Mouse (Mus musculus) right cerebral cortex, postnatal 14 days (tissue): ENCODE measurements around the gene Eid1.

Experiments
- DNase-seq: peaks from one replicate; pipeline ENCODE4 v3.0.0; 2022

Gene Eid1

DNA sequence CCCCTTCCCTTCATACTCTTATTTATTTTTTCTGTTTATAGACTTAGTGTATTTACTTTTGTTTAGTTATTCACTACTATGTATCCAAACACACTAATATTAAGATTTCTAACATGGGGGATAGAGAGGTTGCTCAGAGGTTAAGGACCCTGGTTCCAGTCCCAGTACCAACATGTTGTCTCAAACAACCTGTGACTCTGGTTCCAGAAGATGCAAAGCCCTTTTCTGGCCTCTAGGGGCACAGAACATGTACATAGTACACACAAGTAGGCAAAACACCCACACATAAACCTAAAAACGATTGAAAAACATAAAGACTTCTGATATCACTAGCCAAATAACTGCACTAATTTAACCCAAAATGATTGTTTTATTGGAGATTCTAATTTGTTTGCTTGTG lies 2.0 kb upstream of the Eid1 start:
- no peak for DNase-seq

DNA sequence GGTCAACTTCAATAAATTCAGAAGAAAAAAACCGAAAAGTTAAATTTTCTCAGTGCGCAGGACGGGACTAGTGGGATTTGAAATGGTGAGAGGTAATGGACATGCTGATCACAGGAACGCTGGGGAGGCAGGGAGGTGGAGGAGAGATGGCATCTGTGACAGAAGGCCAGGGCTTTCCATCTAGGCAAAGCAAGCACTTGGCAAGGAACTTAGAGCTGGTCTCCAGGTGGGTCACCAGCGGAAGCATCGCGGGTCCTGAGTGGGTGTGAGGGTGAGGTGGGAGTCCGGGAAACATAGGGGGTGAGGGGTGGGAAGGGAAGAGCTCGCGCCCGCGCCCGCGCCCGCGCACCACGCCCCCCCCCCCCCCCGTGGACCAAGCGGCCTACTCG lies 333 bp upstream of the Eid1 start:
- no peak for DNase-seq

DNA sequence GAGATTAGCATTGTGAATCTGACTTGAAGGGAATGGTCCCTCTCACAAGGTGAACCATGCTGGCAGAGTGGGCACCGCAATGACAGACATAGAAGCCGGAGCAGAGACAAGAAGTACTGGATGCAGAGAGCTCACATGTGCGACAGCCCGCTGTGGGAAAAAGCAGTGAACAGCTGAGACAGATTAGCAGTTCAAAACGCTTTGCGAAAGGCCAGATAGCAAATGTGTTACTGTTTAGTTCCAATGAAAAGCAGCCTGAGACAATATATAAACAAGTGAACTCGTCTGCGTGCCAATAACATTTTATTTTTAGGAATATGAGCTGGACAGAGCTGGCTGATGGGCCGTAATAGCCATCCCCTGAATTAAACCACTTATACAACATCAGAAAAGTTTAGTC lies 8.9 kb downstream of the Eid1 start:
- DNase-seq: no peak

DNA sequence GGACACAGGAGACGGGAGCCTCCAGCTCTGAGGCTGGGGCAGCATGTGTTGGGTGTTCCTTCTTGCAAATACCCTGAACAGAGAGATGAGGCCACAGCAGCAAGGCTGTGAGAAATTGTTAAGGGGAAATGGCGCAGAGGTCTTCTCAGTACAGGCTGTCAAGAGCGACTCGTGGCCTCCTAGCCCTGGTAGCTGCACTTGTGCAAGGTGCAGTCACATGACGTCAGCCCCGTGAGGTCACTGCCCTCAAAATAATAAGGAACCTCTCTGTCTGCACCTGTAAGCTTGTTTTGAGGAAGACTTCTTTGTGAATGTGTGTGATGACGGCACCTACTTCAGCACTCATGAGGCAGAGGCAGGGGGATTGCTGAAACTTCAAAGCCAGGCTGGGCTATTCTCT lies 11.0 kb downstream of the Eid1 start:
- no peak for DNase-seq

DNA sequence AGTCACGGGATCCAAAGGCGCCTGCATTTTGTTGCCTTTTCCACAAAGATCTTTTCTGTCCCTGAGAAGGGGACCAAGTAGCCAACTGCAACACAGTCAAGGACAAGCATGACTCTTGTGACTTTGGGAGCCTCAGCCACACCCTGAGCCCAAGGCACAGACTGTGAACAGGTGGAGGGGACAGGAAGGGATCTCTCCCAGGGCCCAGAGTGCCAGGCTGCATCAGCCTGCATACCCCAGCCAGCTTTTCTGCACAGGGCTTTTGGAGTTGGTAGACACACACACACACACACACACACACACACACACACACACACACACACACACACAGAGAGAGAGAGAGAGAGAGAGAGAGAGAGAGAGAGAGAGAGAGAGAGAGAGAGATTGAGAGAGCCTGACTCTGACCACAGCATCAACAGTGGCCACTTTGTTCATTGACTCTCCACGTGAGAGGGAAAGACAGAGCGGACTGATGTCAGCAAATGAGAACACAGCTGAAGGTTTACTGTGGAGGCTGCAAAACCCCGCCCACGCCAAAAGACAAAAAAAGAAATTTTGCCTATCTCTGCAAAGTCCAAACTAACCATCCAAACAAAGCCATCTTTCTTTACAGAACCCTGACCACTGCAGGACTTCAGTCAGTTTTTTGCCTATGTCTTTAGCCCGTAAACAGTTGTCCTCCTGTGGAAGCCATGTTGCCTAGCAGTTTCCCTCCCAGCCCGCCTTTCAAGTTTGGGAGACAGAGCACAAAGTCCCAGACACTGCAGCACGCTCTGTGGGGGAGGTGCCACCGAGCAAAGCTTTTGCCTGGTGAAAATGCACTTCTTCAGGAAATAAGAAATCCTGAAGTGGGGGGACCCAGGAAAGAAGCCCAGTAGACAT lies 11.9 kb downstream of the Eid1 start:
- DNase-seq: peak; percentile 18

DNA sequence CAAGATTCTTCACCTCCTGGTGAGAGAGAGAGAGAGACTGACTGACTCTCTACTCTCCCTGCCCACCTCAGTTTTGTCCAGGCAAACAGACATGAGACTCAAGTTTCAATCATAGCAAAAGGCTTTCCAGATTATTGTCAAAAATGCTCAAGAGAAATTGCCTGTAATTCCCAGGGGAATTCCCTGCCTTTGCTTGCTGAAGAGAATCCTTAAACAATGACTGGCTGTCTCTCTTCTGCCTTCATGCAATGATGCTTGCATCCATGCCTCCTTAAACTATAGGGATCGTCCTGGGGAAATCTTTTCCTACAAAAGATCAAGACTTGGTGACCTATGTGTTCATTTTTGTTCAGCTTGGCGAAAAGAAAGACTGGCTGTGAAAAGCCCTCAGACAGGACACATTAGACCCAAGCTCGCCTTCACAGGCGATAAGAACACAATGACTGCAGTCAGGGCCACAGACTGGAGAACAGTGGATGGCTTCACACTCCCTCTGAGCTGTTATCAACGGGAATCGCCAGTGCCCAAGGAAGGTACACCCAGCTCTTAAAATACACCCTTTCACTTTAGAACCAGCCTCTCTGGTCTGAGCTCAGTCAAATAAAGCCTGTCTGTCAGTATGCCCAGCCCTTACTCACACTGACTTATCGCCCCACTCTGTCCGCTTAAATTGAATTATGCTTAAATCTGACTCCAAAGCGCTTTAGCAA lies 12.7 kb downstream of the Eid1 start:
- no peak for DNase-seq

DNA sequence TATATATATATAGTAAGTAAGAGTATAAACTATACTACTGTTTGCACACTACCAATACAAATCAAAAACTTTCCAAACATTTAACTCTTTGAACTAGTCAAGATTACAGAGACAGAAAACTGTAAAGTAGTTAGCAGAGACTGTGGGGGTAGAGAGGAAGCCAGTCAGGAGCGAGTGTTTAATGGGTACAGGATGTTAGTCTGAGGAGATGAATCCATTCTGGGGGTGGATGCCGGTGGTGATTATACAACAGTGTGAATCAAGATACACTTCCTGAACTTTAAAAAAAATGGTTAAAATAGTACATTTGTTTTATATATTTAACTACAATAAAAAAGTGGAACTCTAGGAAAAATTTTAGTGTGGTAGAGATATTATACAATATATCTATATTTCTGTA lies 19.1 kb downstream of the Eid1 start:
- DNase-seq: no peak

DNA sequence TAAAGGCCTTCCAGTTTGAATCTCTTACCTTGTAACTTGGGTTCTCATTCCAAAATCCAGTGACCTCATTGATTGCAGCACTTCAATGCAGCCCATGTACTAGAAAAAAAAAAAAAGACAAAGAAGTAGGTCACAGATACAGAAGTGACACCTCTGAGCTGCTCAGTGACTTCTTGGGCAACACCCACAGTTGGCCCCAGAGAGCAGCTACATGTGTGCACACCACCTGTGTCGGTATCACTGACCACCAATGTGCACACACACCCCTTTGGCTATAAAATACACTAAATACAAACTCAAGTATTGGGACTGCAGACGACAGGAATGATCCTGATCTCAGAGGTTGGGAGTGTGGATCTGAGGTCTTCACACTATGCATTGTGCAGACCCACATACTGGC lies 21.9 kb downstream of the Eid1 start:
- no peak for DNase-seq

DNA sequence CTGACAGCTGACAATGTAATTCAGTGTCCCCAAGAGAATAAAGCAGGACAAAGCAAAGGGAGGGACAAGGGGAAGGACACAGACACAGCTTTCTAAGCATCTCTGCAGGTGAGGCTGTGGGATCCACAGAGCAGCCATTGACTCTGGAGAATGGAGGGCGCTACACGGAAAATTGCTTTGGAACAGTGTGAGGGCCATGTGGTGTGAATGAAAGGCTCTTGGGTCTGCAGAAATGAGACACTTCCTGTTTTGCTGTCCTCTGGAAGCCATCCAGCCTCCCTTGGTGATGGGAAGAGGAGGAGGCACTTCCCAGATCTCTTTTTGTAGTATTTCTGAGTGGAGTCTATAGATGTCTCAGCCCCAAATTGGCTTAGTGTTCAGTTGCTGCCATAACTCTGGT lies 23.3 kb downstream of the Eid1 start:
- DNase-seq: no peak

DNA sequence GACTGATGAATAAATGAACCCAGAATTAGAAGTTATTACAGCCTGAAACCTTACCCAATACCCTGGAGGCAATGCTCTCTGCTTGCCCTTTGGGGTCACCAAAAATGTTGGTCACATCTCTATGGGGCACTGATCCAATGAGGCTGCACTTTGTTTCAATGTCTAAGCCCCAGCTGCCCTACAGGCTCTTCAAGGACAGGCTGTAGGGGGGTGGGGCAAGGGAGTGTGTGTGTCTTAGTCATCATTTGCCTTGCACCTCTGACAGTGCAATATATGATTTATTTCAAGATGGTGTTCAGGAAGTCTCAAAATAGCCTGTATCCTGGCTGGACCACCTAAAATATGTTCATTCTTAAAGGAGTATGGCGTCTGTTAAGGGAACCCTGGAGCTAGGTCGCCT lies 28.7 kb downstream of the Eid1 start:
- DNase-seq: no peak

DNA sequence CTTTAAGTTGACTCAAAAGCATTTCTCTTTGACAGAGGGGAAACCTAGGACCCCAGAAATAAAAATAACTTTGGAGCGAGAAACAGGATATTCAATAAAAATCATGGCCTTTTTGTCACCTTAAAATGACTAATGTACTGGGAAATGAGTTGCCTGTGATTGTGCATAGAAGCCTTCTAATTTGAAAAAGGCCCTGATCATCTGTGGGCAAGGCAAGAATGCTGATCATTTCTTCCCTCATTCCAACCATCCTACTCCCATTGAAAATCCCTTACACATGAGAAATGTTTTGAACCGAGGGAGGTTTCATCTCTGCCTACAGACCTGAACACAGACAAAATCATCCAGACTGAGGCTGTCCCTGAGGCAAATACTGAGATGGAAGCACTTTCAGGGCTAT lies 30.0 kb downstream of the Eid1 start:
- DNase-seq: no peak

DNA sequence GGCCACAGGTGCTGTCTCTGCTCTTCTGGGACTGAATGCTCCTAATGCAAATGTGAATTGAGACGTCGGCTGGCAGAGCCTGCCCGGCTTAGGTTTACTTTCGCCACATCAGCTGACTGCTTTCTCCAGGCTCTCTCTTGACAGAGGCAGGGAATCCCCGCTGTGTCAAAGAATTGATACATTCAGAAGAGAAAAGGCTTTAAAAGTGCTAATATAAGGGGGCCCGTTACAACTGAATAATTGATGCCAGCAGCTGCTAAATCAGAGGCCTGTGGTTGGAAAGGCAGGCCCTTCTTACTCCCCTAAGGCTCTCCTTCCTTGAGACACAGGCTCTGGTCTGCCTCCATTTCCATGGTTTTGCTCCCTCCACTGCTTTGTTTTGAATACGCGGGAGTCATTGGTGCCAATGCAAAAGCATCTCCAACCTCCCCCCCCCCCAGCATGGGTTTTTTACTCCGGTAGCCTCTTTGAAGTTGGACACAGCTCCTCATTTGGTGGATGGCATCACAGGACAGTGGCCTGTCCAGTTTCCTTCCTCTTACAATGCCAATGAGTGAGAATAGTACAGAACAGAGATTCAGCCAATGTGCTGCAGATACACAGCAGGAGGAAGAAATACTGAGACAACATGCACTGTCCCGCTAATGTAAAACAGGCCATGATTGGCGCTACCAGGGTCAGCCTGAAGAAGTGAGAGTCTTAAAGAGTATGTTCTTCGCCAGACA lies 32.2 kb downstream of the Eid1 start:
- no peak for DNase-seq

DNA sequence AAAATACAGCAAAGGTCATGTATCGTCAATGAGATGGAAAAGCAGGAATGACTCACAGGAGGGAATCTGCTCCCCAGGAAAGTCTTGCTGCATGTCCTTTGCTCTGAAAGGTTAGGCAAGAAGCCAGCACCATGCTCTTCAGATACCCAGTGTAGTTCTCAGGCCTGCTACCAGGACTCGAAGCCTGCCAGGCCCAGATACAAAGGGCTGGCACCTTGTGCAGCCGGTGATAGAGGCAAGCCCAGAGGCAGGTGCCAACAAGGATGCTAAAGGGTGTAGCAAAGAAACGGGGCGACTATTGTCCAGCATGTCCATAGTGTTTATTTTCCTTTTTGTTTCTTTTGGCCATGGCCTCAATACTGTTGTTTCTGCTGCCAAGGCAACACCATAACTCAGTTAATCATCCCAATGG lies 33.6 kb downstream of the Eid1 start:
- no peak for DNase-seq

DNA sequence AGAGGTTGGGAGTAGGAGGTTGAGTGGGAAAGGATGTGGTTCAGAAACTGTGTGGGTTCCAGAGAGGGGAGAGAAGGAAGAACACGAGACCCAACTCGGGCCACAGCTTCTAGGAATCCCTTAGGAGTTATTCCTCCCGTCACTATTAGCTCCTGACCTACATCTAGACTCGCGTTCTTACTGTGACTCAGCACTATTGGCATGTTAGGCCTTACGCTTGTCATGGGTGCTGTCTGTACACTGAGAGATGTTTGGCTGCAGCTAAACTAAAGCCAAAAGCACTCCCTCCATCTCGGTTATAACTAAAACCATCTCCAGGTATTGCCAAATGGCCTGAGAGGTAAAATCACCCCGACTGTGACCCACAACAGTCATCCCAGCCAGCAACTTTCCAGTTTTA lies 43.7 kb downstream of the Eid1 start:
- no peak for DNase-seq

DNA sequence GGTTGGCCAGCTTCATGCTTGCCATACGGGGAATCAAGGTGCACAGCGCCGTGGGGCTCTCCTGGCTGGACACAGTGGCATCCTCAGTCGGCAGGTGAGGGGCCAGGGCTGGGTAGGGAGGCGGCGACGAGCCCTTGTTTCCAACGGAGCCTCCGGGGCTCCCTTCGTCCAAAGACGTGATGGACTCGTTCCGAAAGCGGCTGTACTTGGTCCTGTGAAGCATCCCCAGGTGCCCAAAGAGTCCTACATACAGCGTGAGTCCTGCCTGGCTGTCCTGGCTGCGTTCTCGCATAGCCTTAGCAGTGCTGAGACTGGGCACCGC lies 50.2 kb downstream of the Eid1 start:
- no peak for DNase-seq

DNA sequence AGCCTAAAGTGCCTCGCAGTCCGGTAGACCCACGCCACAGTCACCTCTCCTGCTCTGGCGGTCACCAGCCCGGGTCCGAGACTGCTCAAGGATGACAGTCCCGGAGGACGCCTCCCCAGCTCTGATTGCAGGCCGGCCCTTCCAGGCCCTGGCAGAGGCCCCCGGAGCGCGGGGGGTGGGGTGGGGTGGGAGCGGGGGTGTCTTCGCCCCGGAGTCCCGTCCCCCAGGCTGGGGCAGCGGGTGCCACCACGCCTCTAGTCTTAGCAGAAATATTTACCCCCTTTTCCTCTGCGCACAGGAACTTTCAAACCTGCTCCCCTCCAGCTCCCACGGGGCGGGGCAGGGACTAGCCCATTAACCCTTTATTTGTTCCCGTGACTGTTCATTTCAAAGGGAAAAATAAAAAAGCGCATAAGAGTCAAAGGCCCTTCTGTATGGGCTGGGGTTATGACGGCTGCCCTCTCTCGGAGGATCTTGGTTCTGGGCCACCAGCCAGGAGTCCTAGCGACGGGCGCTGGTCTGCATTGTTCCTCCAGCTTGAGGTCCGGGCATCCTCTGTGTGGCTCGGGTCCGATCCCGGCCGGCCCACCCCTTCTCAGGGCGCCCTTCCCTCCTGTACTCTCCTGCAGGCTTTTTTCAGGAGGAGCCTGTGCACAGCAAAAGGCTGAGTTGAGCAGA lies 50.7 kb downstream of the Eid1 start:
- peak; percentile 33 for DNase-seq

DNA sequence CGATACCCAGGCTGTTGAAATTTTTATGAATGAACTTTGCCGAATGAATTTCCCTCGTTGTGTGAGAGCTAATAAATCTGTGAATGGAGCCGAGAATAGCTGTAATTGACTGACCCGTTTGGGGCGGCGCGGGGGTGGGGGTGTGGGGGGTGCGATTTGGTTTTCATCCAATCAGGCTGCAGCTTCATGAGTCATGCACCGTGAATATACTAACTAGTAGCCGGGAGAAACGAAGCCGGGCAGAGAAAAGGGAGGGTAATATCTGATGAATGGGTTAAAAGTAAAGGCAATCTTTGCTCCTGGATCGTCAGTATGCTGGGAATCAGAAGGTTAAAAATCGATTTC lies 51.2 kb downstream of the Eid1 start, which contains the start of gene Shc4:
Gene Shc4, minus strand, starts transcription at position 63 of the 345 bp plus-strand sequence.
- DNase-seq: peak; percentile 22
